Comparison of ENCODE assay signal across 11 mouse cellular contexts in genomic region chr8:83576921-83577320, GRCm38 (mm10). TPM values are rescaled to one million over a fixed set of nuclear protein-coding genes. Genes with fewer than 3 reads are reported as not detected.
A peak's percentile ranks its signal among the peaks of the same experiment; 100 is the strongest.
DNase-seq lines count a peak whose midpoint lies in the region; ATAC-seq and TF ChIP-seq lines count a peak whose summit lies in the region.
"Had no signal": no experiment of that assay in that cellular context is flagged by ENCODE, and none has a peak within 500 bp of the region (broad histone marks: within the 10 kb centered on the region; RNA-seq: fewer than 3 reads in every experiment).

No protein-coding gene starts in this region.

- H3K27ac ChIP-seq in heart, adult 2 months = peak overlapping the region; percentile 90
- H3K27ac ChIP-seq in neural tube, embryonic 15.5 days (replicated peaks) = no peak overlapping the region
- peak overlapping the region; percentile 23; the same call in 1 of the 2 replicates for H3K27ac ChIP-seq in hindbrain, embryonic 16.5 days (ENCODE audit: low read depth, low read length)
- no peak overlapping the region for H3K27ac ChIP-seq in stomach, postnatal 0 days (replicated peaks)
- H3K27ac ChIP-seq in midbrain, embryonic 11.5 days (ENCODE audit: low read depth, low read length) = no peak overlapping the region

- H3K4me1 ChIP-seq in heart, adult 2 months (ENCODE audit: control insufficient read depth, insufficient read depth, low read length) = peaks cover 7% of the 10 kb centered on the region
- peaks cover 77% of the 10 kb centered on the region for H3K4me1 ChIP-seq in neural tube, embryonic 15.5 days
- H3K4me1 ChIP-seq in hindbrain, embryonic 16.5 days (ENCODE audit: control insufficient read depth, insufficient read depth, low read depth, low read length) = peaks cover 39% of the 10 kb centered on the region
- peaks cover 6% of the 10 kb centered on the region; the same call in 1 of the 2 replicates for H3K4me1 ChIP-seq in stomach, postnatal 0 days (replicated peaks; ENCODE audit: control insufficient read depth, insufficient read depth)
- H3K4me1 ChIP-seq in midbrain, embryonic 11.5 days (ENCODE audit: control insufficient read depth, insufficient read depth, low read length) = peaks cover 12% of the 10 kb centered on the region

- no peaks in the 10 kb centered on the region; the same call in 1 of the 2 replicates for H3K79me2 ChIP-seq in heart, adult 2 months (replicated peaks; ENCODE audit: control insufficient read depth, insufficient read depth, low read length)

- H3K9ac ChIP-seq in heart, adult 2 months (ENCODE audit: low read depth, low read length) = peak overlapping the region; percentile 73
- H3K9ac ChIP-seq in neural tube, embryonic 15.5 days (replicated peaks) = no peak overlapping the region
- H3K9ac ChIP-seq in hindbrain, embryonic 16.5 days (ENCODE audit: low read depth, low read length) = peak overlapping the region; percentile 22; the same call in 1 of the 2 replicates
- no peak overlapping the region for H3K9ac ChIP-seq in stomach, postnatal 0 days (ENCODE audit: low read length)
- H3K9ac ChIP-seq in midbrain, embryonic 11.5 days (ENCODE audit: low read length) = no peak overlapping the region

- no peaks in the 10 kb centered on the region for H3K36me3 ChIP-seq in heart, adult 2 months (ENCODE audit: control insufficient read depth, insufficient read depth, low read length)
- H3K36me3 ChIP-seq in neural tube, embryonic 15.5 days = peaks cover 13% of the 10 kb centered on the region
- peaks cover 11% of the 10 kb centered on the region for H3K36me3 ChIP-seq in hindbrain, embryonic 16.5 days (ENCODE audit: control insufficient read depth, insufficient read depth, low read length)
- peaks cover 3% of the 10 kb centered on the region; the same call in 1 of the 2 replicates for H3K36me3 ChIP-seq in stomach, postnatal 0 days (ENCODE audit: control insufficient read depth, insufficient read depth, low read length)
- H3K36me3 ChIP-seq in midbrain, embryonic 11.5 days (ENCODE audit: control insufficient read depth, insufficient read depth, low read length) = peaks cover 7% of the 10 kb centered on the region

- no peaks in the 10 kb centered on the region for H3K27me3 ChIP-seq in heart, adult 2 months (ENCODE audit: control insufficient read depth, insufficient read depth, low read length)
- H3K27me3 ChIP-seq in neural tube, embryonic 15.5 days (replicated peaks) = no peaks in the 10 kb centered on the region
- H3K27me3 ChIP-seq in hindbrain, embryonic 16.5 days (replicated peaks; ENCODE audit: control insufficient read depth, insufficient read depth, low read length) = no peaks in the 10 kb centered on the region
- H3K27me3 ChIP-seq in stomach, postnatal 0 days (ENCODE audit: control insufficient read depth, insufficient read depth, low read length) = no peaks in the 10 kb centered on the region
- no peaks in the 10 kb centered on the region for H3K27me3 ChIP-seq in midbrain, embryonic 11.5 days (ENCODE audit: control insufficient read depth, insufficient read depth, low read length)
- H3K27me3 ChIP-seq: CH12.LX had no signal

- TF ChIP-seq POLR2A in heart, adult 2 months (IDR thresholded peaks at IDR 0.05; ENCODE audit: insufficient read depth, low read depth, low read length) = no peak

- no peak for DNase-seq in heart, adult 2 months
- no peak for DNase-seq in heart, postnatal 36 days
- peak; percentile 14 for DNase-seq in neural tube, embryonic 10.5 days (ENCODE audit: extremely low spot score, low spot score)
- DNase-seq in stomach, postnatal 0 days (ENCODE audit: low spot score) = peak; percentile 12
- DNase-seq in midbrain, embryonic 11.5 days (ENCODE audit: low spot score, missing footprints) = no peak
- DNase-seq in kidney, adult 9 months = no peak

- no peak overlapping the region for H3K4me2 ChIP-seq in neural tube, embryonic 15.5 days
- no peak overlapping the region for H3K4me2 ChIP-seq in hindbrain, embryonic 16.5 days (ENCODE audit: low read length)
- H3K4me2 ChIP-seq in stomach, postnatal 0 days (replicated peaks; ENCODE audit: low read depth) = no peak overlapping the region
- H3K4me2 ChIP-seq in midbrain, embryonic 11.5 days = no peak overlapping the region

- TF ChIP-seq EP300 in heart, adult 2 months (IDR thresholded peaks at IDR 0.05; ENCODE audit: insufficient read depth, low read depth, low read length) = no peak
- no peak for TF ChIP-seq EP300 in stomach, postnatal 0 days (optimal IDR thresholded peaks at IDR 0.05)

- no peaks in the 10 kb centered on the region for H3K9me3 ChIP-seq in neural tube, embryonic 15.5 days (replicated peaks)
- no peaks in the 10 kb centered on the region for H3K9me3 ChIP-seq in hindbrain, embryonic 16.5 days (ENCODE audit: control insufficient read depth, low read length)
- H3K9me3 ChIP-seq in stomach, postnatal 0 days (ENCODE audit: control insufficient read depth, low read length) = no peaks in the 10 kb centered on the region
- H3K9me3 ChIP-seq in midbrain, embryonic 11.5 days (ENCODE audit: control insufficient read depth, low read length) = no peaks in the 10 kb centered on the region

- peak overlapping the region; percentile 18; the same call in 1 of the 2 replicates for H3K4me3 ChIP-seq in heart, adult 2 months
- H3K4me3 ChIP-seq in neural tube, embryonic 15.5 days (replicated peaks) = no peak overlapping the region
- no peak overlapping the region for H3K4me3 ChIP-seq in hindbrain, embryonic 16.5 days (ENCODE audit: low read length)
- H3K4me3 ChIP-seq in stomach, postnatal 0 days (ENCODE audit: low read depth, low read length) = no peak overlapping the region
- H3K4me3 ChIP-seq in midbrain, embryonic 11.5 days (ENCODE audit: low read depth, low read length) = no peak overlapping the region

- intact Hi-C loops in heart, adult 2 months (cut with DNase I) = no loop called here
- intact Hi-C loops in heart, postnatal 36 days (cut with DNase I) = no loop called here

- 57% methylated on average over 4 of the region's 4 CpGs for WGBS in heart, adult 2 months
- 78% methylated on average over 4 of the region's 4 CpGs for WGBS in neural tube, embryonic 15.5 days
- 70% methylated on average over 4 of the region's 4 CpGs for WGBS in hindbrain, embryonic 16.5 days
- WGBS in stomach, postnatal 0 days = 58% methylated on average over 4 of the region's 4 CpGs
- WGBS in midbrain, embryonic 11.5 days = 85% methylated on average over 4 of the region's 4 CpGs

- ATAC-seq in neural tube, embryonic 15.5 days (ENCODE audit: low FRiP score) = no peak
- 0 out of 2 replicates have a peak, but pooled peaks have one; percentile 0 for ATAC-seq in hindbrain, embryonic 16.5 days
- ATAC-seq in stomach, postnatal 0 days (ENCODE audit: low FRiP score, low TSS enrichment) = no peak
- ATAC-seq in midbrain, embryonic 11.5 days (ENCODE audit: low FRiP score) = no peak

- TF ChIP-seq CTCF in heart, adult 2 months (IDR thresholded peaks at IDR 0.05) = no peak
- TF ChIP-seq CTCF in stomach, postnatal 0 days (IDR thresholded peaks at IDR 0.05; ENCODE audit: low read depth) = no peak

RNA-seq across cellular contexts. Expression of gene Ndufb7, which starts 10.4 kb away (rescaled TPM):
- 100 to 1,000 TPM; 620 to 733 TPM for total RNA-seq in heart, adult 2 months (2021)
- 1,081 and 1,159 TPM in 2 replicates for polyA plus RNA-seq in heart, adult 2 months (2012; rRNA removed)
- total RNA-seq in heart, postnatal 36 days (2021) = 100 to 1,000 TPM; 712 to 745 TPM
- polyA plus RNA-seq in neural tube, embryonic 15.5 days (2015; fragmentation: Nextera tagmentation; extraction: Ambion mirVana) = 344 and 362 TPM in 2 replicates
- 339 and 367 TPM in 2 replicates for polyA plus RNA-seq in hindbrain, embryonic 16.5 days (2015; fragmentation: Nextera tagmentation; extraction: Ambion mirVana)
- 327 and 344 TPM in 2 replicates for polyA plus RNA-seq in stomach, postnatal 0 days (2015; fragmentation: Nextera tagmentation; extraction: Ambion mirVana)
- polyA plus RNA-seq in midbrain, embryonic 11.5 days (2014; fragmentation: Nextera tagmentation; extraction: Ambion mirVana) = 351 and 359 TPM in 2 replicates

RNA-seq across cellular contexts. Expression of gene Tecr, which starts 30.9 kb away (rescaled TPM):
- total RNA-seq in heart, adult 2 months (2021) = 100 to 1,000 TPM; 445 to 505 TPM
- 772 and 935 TPM in 2 replicates for polyA plus RNA-seq in heart, adult 2 months (2012; rRNA removed)
- total RNA-seq in heart, postnatal 36 days (2021) = 100 to 1,000 TPM; 431 to 554 TPM
- polyA plus RNA-seq in neural tube, embryonic 15.5 days (2015; fragmentation: Nextera tagmentation; extraction: Ambion mirVana) = 1,464 and 1,650 TPM in 2 replicates
- 1,512 and 1,598 TPM in 2 replicates for polyA plus RNA-seq in hindbrain, embryonic 16.5 days (2015; fragmentation: Nextera tagmentation; extraction: Ambion mirVana)
- 413 and 424 TPM in 2 replicates for polyA plus RNA-seq in stomach, postnatal 0 days (2015; fragmentation: Nextera tagmentation; extraction: Ambion mirVana)
- 680 and 686 TPM in 2 replicates for polyA plus RNA-seq in midbrain, embryonic 11.5 days (2014; fragmentation: Nextera tagmentation; extraction: Ambion mirVana)

RNA-seq across cellular contexts. Expression of gene Dnajb1, which starts 31.1 kb away (rescaled TPM):
- 10 to 100 TPM; 11.3 to 16.8 TPM for total RNA-seq in heart, adult 2 months (2021)
- 13.4 and 17.4 TPM in 2 replicates for polyA plus RNA-seq in heart, adult 2 months (2012; rRNA removed)
- 10 to 100 TPM; 10.7 to 16.0 TPM for total RNA-seq in heart, postnatal 36 days (2021)
- 57.9 and 63.1 TPM in 2 replicates for polyA plus RNA-seq in neural tube, embryonic 15.5 days (2015; fragmentation: Nextera tagmentation; extraction: Ambion mirVana)
- 60.8 and 61.8 TPM in 2 replicates for polyA plus RNA-seq in hindbrain, embryonic 16.5 days (2015; fragmentation: Nextera tagmentation; extraction: Ambion mirVana)
- 36.9 and 39.9 TPM in 2 replicates for polyA plus RNA-seq in stomach, postnatal 0 days (2015; fragmentation: Nextera tagmentation; extraction: Ambion mirVana)
- 61.1 and 71.3 TPM in 2 replicates for polyA plus RNA-seq in midbrain, embryonic 11.5 days (2014; fragmentation: Nextera tagmentation; extraction: Ambion mirVana)

RNA-seq across cellular contexts. Expression of gene Olfr370, which starts 41.3 kb away (rescaled TPM):
- total RNA-seq in heart, adult 2 months (2021) = not detected
- polyA plus RNA-seq in heart, adult 2 months (2012; rRNA removed) = not detected in 2 replicates
- not detected for total RNA-seq in heart, postnatal 36 days (2021)
- polyA plus RNA-seq in neural tube, embryonic 15.5 days (2015; fragmentation: Nextera tagmentation; extraction: Ambion mirVana) = not detected in 2 replicates
- 0.06 TPM in 1 of 2 replicates, not detected in the other for polyA plus RNA-seq in hindbrain, embryonic 16.5 days (2015; fragmentation: Nextera tagmentation; extraction: Ambion mirVana)
- polyA plus RNA-seq in stomach, postnatal 0 days (2015; fragmentation: Nextera tagmentation; extraction: Ambion mirVana) = 0.04 TPM in 1 of 2 replicates, not detected in the other
- polyA plus RNA-seq in midbrain, embryonic 11.5 days (2014; fragmentation: Nextera tagmentation; extraction: Ambion mirVana) = not detected in 2 replicates
- total RNA-seq: adrenal gland, adult 18-20 months; CH12.LX had no signal
- polyA plus RNA-seq: large intestine, adult 2 months had no signal

Comparison
In these comparisons a context has a peak if more than half of its experiments do, and no peak if none do; other contexts are left out.
1. DNase-seq: peak in neural tube, embryonic 10.5 days (single experiment) and stomach, postnatal 0 days (single experiment); none in heart, adult 2 months (0 of 2), heart, postnatal 36 days (0 of 2), midbrain, embryonic 11.5 days (single experiment) and kidney, adult 9 months (single experiment).
2. H3K27ac ChIP-seq: peak in heart, adult 2 months (single experiment) and hindbrain, embryonic 16.5 days (single experiment); none in neural tube, embryonic 15.5 days (single experiment), stomach, postnatal 0 days (single experiment) and midbrain, embryonic 11.5 days (single experiment).
3. H3K9ac ChIP-seq: peak in heart, adult 2 months (single experiment) and hindbrain, embryonic 16.5 days (single experiment); none in neural tube, embryonic 15.5 days (single experiment), stomach, postnatal 0 days (single experiment) and midbrain, embryonic 11.5 days (single experiment).